Mouse (Mus musculus) cerebellum, postnatal 36 days (tissue): Measurements from ENCODE around the gene Vps26c.
A peak's percentile ranks its signal among the peaks of the same experiment; 100 is the strongest.
"Not testable (repeated sequence)": the region's sequence is repeated elsewhere in the genome, so short reads cannot be mapped to it uniquely, and the experiment has no call there.

Experiments used
- DNase-seq, 2 experiments: peaks; one replicate each; pipeline ENCODE4 v3.0.0; 2021 to 2022; ENCODE audit warnings: mixed read lengths in 2 of 2

Gene Vps26c

DNA sequence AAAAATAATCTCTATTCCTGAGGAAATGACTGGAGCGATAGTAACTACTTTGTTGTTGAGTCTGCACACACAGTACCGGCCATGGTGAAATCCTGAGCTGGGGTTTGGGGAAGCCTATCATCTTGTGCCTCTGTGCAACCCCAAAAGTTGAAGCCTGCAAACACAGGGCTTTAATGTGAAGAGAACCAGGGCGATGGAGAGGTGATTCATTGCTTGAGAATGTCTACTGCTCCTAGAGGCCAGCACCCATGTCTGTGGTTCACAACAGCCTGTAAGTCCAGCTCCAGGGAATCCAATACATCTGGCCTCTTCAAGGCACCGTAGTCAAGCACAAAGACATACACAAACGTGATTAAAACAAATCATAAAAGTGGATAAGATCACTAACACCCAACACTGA is 39.3 kb downstream of the Vps26c start:
- no peak for DNase-seq

DNA sequence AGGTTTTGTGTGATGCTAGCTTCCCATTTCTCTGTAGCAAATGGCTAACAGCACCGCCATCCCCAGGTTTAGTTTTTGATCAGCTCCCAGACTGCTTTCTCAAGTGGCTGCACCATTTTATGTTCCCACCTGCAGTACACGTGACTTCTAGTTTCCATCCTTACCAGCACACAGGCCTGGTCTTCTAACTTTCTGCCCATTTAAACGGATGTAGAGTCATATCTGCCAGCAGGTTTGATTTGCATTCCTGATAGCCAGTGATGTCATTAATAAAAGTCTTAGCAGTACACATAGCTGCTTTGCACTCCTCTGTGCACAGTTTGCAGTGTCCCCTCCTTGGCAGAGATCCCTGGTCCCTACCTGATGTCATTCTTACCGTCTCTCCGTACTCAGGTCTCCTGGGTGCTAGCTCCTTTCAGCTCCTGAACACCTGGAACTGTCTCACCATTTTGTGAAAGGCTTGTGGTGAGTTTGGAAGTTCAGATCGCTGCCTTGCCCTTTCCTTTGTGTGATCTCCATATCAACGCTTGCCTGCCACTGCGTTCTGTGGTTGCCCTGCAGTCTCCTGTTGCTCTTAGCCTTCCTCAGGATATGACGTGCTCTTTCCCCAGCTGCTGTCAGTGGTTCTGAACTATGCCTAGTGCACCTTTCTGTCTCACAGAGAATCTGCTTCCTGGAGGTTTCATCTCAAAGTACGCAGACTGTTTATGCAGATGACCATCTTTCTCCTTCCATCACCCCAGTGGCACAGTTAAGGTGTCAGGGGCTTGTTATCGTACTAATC is 41.7 kb downstream of the Vps26c start:
- DNase-seq = no peak

DNA sequence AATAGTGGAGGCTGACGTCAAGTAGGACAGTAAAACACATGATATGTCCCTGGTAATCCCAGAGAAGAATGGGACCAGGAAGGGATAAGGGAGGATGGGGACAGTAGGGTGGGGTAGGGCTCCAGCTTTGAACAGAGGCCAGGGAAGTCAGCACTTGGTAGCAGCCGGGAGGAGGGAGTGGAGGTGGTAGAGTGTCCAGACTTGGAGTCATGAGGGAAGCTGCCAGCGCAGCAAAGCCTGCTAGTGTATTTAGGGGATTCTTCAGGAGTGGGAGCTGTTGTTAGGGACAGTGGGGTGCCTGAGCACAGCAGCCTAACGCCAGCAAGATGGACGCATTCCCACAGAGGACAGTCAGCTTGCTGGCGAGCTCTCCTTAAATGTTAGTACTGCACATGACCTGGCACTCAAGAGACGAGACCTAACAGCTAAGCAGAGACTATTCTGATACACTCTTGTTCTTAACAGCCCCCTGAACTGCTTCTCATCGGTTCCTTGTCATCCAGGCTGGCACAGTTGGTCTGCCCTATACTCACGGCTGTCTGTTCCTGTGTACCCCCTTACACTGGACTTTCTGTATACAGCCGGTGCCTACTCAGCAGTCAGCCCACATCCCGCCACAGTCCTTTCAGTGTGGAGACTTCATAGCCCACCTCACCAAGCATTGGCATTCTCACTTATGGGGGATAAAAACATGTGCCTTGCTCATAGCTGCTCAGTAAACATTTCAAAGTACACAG is 53.4 kb downstream of the Vps26c start:
- peak; percentile 23 to 28 for DNase-seq

DNA sequence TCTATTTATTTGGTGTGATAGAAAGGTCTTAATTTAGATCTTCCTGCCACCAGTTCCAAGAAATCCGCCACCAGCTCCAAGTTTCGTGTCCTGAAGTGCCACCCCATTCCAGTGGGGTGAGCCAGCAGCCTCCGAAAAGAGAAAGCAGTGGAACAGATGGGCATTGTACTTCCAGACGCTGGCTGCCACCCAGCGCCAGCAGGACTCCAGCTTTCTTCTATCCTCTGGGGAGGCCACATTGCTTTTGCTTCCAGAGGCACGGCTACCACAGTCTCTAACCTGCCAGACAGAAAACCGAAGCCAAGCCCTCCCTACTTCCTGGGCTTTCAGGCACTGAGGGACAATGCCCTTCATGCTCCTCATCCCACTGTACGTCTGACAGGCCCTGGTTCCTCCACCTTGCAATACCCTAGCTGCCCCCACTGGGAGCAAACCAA is 54.1 kb downstream of the Vps26c start:
- DNase-seq = peak; percentile 52 to 58

DNA sequence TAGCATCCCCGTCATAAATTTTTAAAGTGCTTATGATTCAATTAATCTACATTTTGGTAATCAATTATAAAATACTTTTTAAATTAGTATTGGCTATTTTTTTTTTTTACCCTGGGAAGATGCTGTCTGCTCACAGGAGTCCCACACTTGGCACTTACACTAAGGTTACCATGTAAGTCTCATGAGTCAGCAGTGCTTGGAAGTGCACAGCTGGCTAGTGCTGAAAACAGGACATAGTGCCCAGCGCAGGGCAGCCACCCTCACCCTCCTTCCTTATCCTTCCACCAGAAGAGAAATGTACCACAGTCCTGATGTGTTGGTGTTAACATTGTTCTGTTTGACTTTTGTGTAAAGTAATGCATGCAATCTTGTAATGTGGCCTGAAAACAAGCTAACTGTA is 58.2 kb downstream of the Vps26c start:
- DNase-seq = no peak

DNA sequence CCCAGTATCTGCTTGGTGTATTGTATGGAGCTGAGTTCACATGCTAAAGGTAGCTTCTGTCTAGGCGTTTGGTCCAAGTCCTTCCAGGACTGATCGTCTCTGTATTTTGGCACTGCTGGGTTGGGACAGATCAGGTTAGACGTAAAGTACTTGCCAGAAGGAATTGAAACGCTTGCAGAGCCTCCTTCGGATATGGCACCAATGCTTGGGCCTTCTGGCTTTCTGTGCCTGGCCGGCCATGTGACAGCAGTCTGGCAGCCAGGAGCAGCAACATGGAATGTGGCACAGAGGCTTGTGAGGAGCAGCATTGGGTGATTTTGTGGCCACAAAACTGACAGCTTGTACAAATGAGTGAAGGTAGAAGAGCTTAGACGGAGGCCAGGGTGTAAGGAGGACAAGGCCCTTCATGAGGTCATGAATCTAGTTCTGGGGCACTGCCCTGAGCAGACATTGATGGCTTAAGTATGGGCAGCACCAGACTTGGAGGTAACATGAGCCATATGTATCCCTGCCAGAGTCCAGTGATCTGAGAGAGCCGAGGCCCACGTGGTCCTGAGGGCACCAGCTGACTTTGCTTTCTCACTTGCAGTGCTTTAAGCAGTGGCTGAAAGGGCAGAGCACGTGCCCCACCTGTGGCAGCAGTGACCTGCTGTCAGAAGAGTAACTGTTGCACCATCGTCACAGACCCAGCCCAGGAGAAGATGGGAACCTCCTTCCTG is 59.1 kb downstream of the Vps26c start:
- DNase-seq = peak in 1 of 2 experiments; percentile 21

DNA sequence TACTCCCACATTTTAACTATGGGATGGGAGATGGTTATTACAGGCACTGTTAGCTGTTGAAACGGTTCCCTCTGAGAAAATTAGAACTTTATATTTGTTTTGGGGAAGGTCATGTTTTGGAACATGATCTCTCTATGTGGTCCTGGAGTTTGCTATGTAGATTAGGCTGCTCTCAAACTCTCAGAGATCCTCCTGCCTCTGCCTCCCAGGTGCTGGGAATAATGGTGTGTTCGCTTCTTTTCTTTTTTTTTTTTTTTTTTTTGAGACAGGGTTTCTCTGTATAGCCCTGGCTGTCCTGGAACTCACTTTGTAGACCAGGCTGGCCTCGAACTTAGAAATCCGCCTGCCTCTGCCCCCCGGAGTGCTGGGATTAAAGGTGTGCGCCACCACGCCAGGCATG is 60.3 kb downstream of the Vps26c start:
- DNase-seq = not testable (repeated sequence)

DNA sequence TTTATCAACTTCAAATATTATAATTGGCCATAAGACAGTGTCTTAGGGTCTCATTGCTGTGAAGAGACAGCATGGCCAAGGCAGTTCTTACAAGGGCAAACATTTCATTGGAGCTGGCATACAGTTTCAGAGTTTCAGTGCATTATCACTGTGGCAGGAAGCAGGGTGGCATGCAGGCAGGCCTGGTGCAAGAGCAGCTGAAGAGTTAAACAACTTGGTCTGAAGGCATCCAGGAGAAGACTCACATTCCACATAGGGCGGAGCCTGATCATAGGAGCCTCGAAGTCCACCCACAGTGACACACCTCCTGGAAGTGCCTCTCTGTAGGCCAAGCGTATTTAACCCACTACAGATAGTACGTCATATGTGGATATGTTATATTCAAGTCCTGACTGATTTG is 60.7 kb downstream of the Vps26c start:
- no peak for DNase-seq

DNA sequence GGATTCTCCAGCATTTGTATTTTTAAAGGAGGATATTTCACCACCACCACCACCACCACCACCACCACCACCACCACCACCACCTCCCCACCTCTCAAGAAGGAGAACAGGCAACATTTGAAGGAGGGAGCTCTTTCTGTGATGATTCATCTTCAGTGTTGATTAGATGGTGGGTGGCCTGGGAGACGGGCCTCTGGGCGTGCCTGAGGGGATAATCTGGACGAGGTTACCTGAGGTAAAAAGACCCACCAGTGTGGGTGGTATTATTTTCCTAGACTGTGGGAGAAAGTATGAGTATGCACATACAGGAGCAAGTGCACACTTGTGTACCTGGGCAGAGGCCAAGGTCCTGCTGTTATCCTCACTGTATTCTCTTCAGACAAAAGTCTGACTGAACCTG is 62.6 kb downstream of the Vps26c start:
- DNase-seq = no peak

DNA sequence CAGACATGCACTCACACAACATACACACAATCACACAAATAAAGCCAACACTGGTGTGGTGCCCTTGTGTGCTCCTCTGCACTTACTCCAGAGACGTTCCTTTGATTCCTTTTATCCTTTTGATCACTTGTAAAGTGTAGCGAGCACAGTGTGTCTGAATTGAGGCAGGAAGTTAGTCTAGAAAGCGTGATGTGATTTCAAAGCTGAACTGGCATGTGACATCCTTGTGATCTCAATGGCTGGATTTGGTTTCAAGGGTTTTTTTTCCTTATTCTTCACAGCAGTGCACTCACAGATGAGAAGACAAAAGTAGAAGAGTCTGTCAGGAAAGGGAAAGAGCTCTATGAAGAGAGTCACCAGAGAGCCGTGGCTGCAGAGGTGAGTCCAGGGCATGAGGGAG is 72.5 kb downstream of the Vps26c start:
- DNase-seq = no peak

DNA sequence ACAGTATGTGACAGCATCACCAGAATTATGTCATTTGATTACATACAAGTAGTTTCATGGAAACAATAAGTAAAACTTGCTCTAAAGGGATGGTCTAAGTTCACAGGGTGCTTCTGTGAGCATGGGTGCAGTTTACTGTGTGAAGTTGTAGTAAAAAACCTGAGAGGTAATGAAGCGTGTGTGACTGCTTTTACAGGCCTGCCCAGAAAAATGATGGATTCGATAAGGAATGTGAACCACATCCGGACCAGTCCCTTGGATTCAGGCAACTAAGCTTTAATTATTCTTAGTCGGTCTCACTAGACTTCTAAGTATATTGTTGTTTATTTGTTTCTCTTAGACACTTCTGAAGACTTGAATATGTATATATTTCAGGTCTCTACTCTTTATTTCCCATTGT is 73.9 kb downstream of the Vps26c start:
- no peak for DNase-seq

DNA sequence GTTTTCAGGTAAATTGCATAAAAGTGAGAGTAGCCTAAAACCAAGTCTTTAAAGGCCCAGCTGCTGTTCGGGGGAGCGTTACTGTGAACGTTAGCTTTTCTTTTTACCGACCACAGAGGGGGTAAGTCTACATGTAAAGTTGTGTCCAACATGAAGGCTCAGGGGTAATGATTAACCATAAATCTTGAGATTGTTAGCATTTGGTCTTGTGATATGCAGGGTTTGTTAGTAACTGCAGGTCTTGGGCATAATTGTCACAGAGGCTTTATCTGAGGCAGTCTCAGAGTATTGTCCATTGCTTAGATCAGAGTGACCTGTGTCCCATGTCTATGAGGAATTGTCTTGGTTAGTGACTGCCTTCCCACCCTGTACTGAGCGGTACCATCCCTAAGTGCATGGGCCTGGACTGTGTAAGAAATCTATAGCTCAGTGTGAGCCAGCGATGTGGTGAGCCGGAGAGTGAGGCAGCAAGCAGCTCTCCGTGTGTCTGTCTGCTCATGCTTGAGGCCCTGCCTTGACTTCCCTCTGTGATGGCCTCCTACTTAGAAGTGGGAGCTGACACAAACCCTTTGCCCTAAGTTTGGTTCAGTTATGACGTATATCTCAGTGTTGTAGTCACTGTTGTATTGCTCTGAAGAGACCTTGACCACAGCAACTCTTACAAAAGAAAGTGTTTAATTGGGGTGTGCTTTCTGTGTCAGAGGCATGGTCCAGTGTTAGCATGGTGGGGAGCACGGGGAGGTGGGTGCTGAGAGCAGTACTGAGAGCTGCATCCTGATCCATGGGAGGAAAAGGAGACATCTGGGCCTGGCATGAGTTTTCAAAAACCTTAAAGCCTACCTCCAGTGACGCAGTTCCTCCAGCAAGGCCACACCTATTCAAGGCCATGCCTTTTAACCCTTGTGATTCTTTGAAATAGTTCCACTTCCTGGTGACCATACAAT is 74.8 kb downstream of the Vps26c start:
- no peak for DNase-seq

DNA sequence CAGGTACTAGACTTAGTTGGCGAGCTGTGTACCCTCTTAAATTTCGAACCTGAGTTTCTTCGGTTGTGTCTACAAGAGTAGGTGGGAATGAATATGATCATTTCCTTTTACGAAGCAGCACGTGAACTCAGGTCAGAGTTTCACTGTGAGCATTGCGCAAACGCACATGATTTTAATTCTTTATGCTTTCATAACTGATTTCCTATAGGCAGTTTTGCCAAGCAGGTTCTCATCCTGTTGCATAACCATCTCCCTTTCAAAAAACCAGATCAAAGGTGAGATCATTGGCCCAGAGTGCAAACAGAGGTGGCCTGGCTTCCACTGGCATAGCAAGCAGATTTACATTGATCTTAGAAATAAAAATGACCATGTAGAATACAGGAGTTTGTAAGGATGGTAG is 77.0 kb downstream of the Vps26c start:
- no peak for DNase-seq

DNA sequence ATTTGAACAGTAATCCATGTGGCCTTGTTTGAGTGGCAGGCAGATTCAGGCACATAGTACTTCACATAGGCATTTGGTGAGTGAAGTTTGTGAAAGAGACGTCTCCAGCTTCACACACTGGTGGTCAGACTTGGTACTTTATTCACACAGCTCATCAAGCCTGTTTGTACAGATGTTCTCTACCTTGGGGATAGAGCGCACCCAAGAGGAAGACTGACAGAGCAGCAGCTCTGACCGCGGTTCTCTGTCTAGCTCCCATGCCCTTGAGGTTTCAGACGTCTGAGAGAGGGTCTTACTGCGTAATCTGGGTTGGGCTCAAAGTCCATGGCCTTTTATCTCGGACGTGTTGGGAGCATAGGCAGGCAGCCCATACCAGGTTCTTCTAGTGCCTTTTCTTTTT is 77.5 kb downstream of the Vps26c start:
- DNase-seq = no peak
